In the genomic region with DNA sequence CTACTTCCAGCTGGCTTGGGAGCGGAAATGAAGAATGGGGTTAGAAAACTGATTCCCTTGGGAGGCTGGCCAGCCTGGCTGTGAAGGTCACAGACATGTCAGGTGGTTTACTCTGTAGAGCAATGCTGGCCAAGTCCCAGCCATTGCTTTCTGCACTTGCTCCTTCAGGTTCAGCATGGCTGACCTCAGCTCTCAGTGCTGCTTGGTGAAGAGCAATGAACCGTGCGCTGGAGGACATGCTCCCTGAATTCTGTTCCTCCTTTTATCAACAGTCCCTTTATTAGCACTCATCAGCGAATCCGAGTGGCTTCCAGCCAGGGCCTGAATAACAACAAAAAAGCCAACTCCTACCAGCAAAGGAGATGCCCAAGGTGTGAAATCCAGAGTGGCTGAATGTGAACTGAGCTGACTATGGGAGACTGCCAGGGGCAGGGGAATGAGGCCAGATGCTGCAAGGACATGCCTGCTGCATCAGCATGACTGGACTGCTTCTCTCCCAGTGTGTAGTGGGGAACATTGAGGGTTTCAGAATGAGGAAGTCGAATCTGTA, we compare ENCODE assay signal across 9 mouse cellular contexts. TPM values are rescaled to one million over a fixed set of nuclear protein-coding genes. Genes with fewer than 3 reads are reported as not detected.
DNase-seq lines count a peak whose midpoint lies in the region; ATAC-seq and TF ChIP-seq lines count a peak whose summit lies in the region.
"Had no signal": no experiment of that assay in that cellular context is flagged by ENCODE, and none has a peak within 500 bp of the region (broad histone marks: within the 10 kb centered on the region; RNA-seq: fewer than 3 reads in every experiment).

No protein-coding gene starts in this region.

- H3K36me3 ChIP-seq in liver, adult 2 months (ENCODE audit: control insufficient read depth, insufficient read depth, low read length): no peaks in the 10 kb centered on the region
- H3K36me3 ChIP-seq in liver, embryonic 11.5 days (ENCODE audit: control insufficient read depth, insufficient read depth, low read length): no peaks in the 10 kb centered on the region
- no peaks in the 10 kb centered on the region for H3K36me3 ChIP-seq in kidney, embryonic 14.5 days (ENCODE audit: control insufficient read depth, insufficient read depth, low read length)
- no peaks in the 10 kb centered on the region for H3K36me3 ChIP-seq in lung, embryonic 16.5 days (ENCODE audit: control insufficient read depth, insufficient read depth, low read length)
- H3K36me3 ChIP-seq in stomach, postnatal 0 days (ENCODE audit: control insufficient read depth, insufficient read depth, low read length): no peaks in the 10 kb centered on the region

- H3K27me3 ChIP-seq in liver, adult 2 months (ENCODE audit: control insufficient read depth, insufficient read depth, low read length): peaks cover 2% of the 10 kb centered on the region; the same call in 1 of the 2 replicates
- H3K27me3 ChIP-seq in liver, embryonic 11.5 days (replicated peaks; ENCODE audit: control insufficient read depth, insufficient read depth, low read length): no peaks in the 10 kb centered on the region
- H3K27me3 ChIP-seq in kidney, embryonic 14.5 days (ENCODE audit: control insufficient read depth, insufficient read depth, low read length): no peaks in the 10 kb centered on the region
- H3K27me3 ChIP-seq in lung, embryonic 16.5 days (ENCODE audit: control insufficient read depth, insufficient read depth, low read depth, low read length): no peaks in the 10 kb centered on the region
- H3K27me3 ChIP-seq in stomach, postnatal 0 days (ENCODE audit: control insufficient read depth, insufficient read depth, low read length): no peaks in the 10 kb centered on the region

- no peaks in the 10 kb centered on the region for H3K4me1 ChIP-seq in liver, adult 2 months (ENCODE audit: control insufficient read depth, insufficient read depth, low read length)
- peaks cover 7% of the 10 kb centered on the region; the same call in 1 of the 2 replicates for H3K4me1 ChIP-seq in liver, embryonic 11.5 days (replicated peaks; ENCODE audit: control insufficient read depth, insufficient read depth, low read length)
- H3K4me1 ChIP-seq in kidney, embryonic 14.5 days (ENCODE audit: control insufficient read depth, insufficient read depth, low read length): 0 out of 2 replicates have a peak, but pooled peaks cover 2% of the 10 kb centered on the region
- peaks cover 11% of the 10 kb centered on the region; the same call in 1 of the 2 replicates for H3K4me1 ChIP-seq in lung, embryonic 16.5 days (replicated peaks; ENCODE audit: control insufficient read depth, insufficient read depth, low read length)
- no peaks in the 10 kb centered on the region for H3K4me1 ChIP-seq in stomach, postnatal 0 days (replicated peaks; ENCODE audit: control insufficient read depth, insufficient read depth)

- TF ChIP-seq EP300 in stomach, postnatal 0 days (optimal IDR thresholded peaks at IDR 0.05): no peak

- DNase-seq in liver, adult 2 months (ENCODE audit: extremely low read depth, low read depth, low spot score): peak; percentile 37
- DNase-seq in liver, embryonic 11.5 days (ENCODE audit: low spot score): no peak
- DNase-seq in cerebellum, adult 11 months: peak; percentile 8
- peak; percentile 71 for DNase-seq in gastrocnemius, postnatal 25 days
- peak; percentile 34 for DNase-seq in ovary, postnatal 36 days (ENCODE audit: low spot score)
- DNase-seq in stomach, postnatal 0 days (ENCODE audit: low spot score): no peak

- H3K79me2 ChIP-seq in liver, adult 2 months (ENCODE audit: control insufficient read depth, insufficient read depth, low read length): no peaks in the 10 kb centered on the region

- H3K9ac ChIP-seq in liver, adult 2 months (ENCODE audit: low read depth, low read length): no peak overlapping the region
- H3K9ac ChIP-seq in liver, embryonic 11.5 days (ENCODE audit: low read depth, low read length): no peak overlapping the region
- no peak overlapping the region for H3K9ac ChIP-seq in kidney, embryonic 14.5 days (ENCODE audit: low read depth, low read length)
- no peak overlapping the region for H3K9ac ChIP-seq in lung, embryonic 16.5 days (ENCODE audit: low read length)
- H3K9ac ChIP-seq in stomach, postnatal 0 days (ENCODE audit: low read length): no peak overlapping the region

- 73% methylated on average over 6 of the region's 6 CpGs for WGBS in liver, adult 2 months
- WGBS in liver, embryonic 11.5 days: 65% methylated on average over 6 of the region's 6 CpGs
- WGBS in kidney, embryonic 14.5 days: 26% methylated on average over 6 of the region's 6 CpGs
- WGBS in lung, embryonic 16.5 days: 57% methylated on average over 6 of the region's 6 CpGs
- WGBS in stomach, postnatal 0 days: 69% methylated on average over 6 of the region's 6 CpGs

- no peak for ATAC-seq in liver, embryonic 11.5 days (replicated peaks; ENCODE audit: low FRiP score)
- ATAC-seq in kidney, embryonic 14.5 days (ENCODE audit: low FRiP score, low TSS enrichment): peak; percentile 96
- peak; percentile 52; the same call in 1 of the 2 replicates for ATAC-seq in lung, embryonic 16.5 days (ENCODE audit: low read depth)
- no peak for ATAC-seq in stomach, postnatal 0 days (ENCODE audit: low FRiP score, low TSS enrichment)

- TF ChIP-seq CTCF in liver, adult 2 months (IDR thresholded peaks at IDR 0.05; ENCODE audit: low read depth, low read length): no peak
- no peak for TF ChIP-seq CTCF in stomach, postnatal 0 days (IDR thresholded peaks at IDR 0.05; ENCODE audit: low read depth)

- H3K4me3 ChIP-seq in liver, adult 2 months (ENCODE audit: insufficient read depth, low read depth, low read length): no peak overlapping the region
- no peak overlapping the region for H3K4me3 ChIP-seq in liver, embryonic 11.5 days (ENCODE audit: low read depth, low read length)
- H3K4me3 ChIP-seq in kidney, embryonic 14.5 days (ENCODE audit: low read length): no peak overlapping the region
- H3K4me3 ChIP-seq in lung, embryonic 16.5 days (ENCODE audit: low read length): no peak overlapping the region
- no peak overlapping the region for H3K4me3 ChIP-seq in stomach, postnatal 0 days (ENCODE audit: low read depth, low read length)

- peak overlapping the region; percentile 15 for H3K27ac ChIP-seq in liver, adult 2 months (replicated peaks; ENCODE audit: insufficient read depth, low read depth, low read length)
- H3K27ac ChIP-seq in liver, embryonic 11.5 days (ENCODE audit: low read depth, low read length): no peak overlapping the region
- H3K27ac ChIP-seq in kidney, embryonic 14.5 days (ENCODE audit: low read depth, low read length): peak overlapping the region; percentile 12; the same call in 1 of the 2 replicates
- no peak overlapping the region for H3K27ac ChIP-seq in lung, embryonic 16.5 days (ENCODE audit: low read length)
- no peak overlapping the region for H3K27ac ChIP-seq in stomach, postnatal 0 days (replicated peaks)

- no peak overlapping the region for H3K4me2 ChIP-seq in liver, embryonic 11.5 days
- H3K4me2 ChIP-seq in kidney, embryonic 14.5 days (replicated peaks; ENCODE audit: low read depth, low read length): no peak overlapping the region
- H3K4me2 ChIP-seq in lung, embryonic 16.5 days (ENCODE audit: low read depth, low read length): no peak overlapping the region
- H3K4me2 ChIP-seq in stomach, postnatal 0 days (replicated peaks; ENCODE audit: low read depth): no peak overlapping the region

- TF ChIP-seq POLR2A in liver, adult 2 months (IDR thresholded peaks at IDR 0.05; ENCODE audit: extremely low read depth, insufficient read depth, low read length): no peak

- no peaks in the 10 kb centered on the region for H3K9me3 ChIP-seq in liver, embryonic 11.5 days (ENCODE audit: control insufficient read depth, low read length)
- H3K9me3 ChIP-seq in kidney, embryonic 14.5 days (ENCODE audit: control insufficient read depth, low read length): no peaks in the 10 kb centered on the region
- H3K9me3 ChIP-seq in lung, embryonic 16.5 days (ENCODE audit: control insufficient read depth, low read length): no peaks in the 10 kb centered on the region
- no peaks in the 10 kb centered on the region for H3K9me3 ChIP-seq in stomach, postnatal 0 days (ENCODE audit: control insufficient read depth, low read length)

RNA-seq across cellular contexts. Expression of gene Pla2g7, which starts 10.3 kb away (rescaled TPM):
- 2.0 and 2.1 TPM in 2 replicates for total RNA-seq in liver, adult 2 months (2014; rRNA removed)
- 0.50 and 0.86 TPM in 2 replicates for polyA plus RNA-seq in liver, adult 2 months (2012; rRNA removed)
- 3.1 and 3.7 TPM in 2 replicates for polyA plus RNA-seq in liver, embryonic 11.5 days (2014; fragmentation: Nextera tagmentation; extraction: Ambion mirVana)
- 10 to 100 TPM in 1 of 2 experiments, 1 to 10 TPM in 1; 9.9 to 13.5 TPM for total RNA-seq in gastrocnemius, postnatal 25 days (2021)
- polyA plus RNA-seq in kidney, embryonic 14.5 days (2014; fragmentation: Nextera tagmentation; extraction: Ambion mirVana): 73.1 and 75.2 TPM in 2 replicates
- 10.9 and 11.3 TPM in 2 replicates for polyA plus RNA-seq in lung, embryonic 16.5 days (2015; fragmentation: Nextera tagmentation; extraction: Ambion mirVana)
- polyA plus RNA-seq in stomach, postnatal 0 days (2015; fragmentation: Nextera tagmentation; extraction: Ambion mirVana): 9.1 and 9.6 TPM in 2 replicates

RNA-seq across cellular contexts. Expression of gene Ankrd66, which starts 14.2 kb away (rescaled TPM):
- not detected in 2 replicates for total RNA-seq in liver, adult 2 months (2014; rRNA removed)
- polyA plus RNA-seq in liver, adult 2 months (2012; rRNA removed): not detected in 2 replicates
- 0.14 TPM in 1 of 2 replicates, not detected in the other for polyA plus RNA-seq in liver, embryonic 11.5 days (2014; fragmentation: Nextera tagmentation; extraction: Ambion mirVana)
- not detected for total RNA-seq in gastrocnemius, postnatal 25 days (2021)
- polyA plus RNA-seq in kidney, embryonic 14.5 days (2014; fragmentation: Nextera tagmentation; extraction: Ambion mirVana): 0.39 and 0.60 TPM in 2 replicates
- polyA plus RNA-seq in lung, embryonic 16.5 days (2015; fragmentation: Nextera tagmentation; extraction: Ambion mirVana): 0.94 and 0.96 TPM in 2 replicates
- not detected in 2 replicates for polyA plus RNA-seq in stomach, postnatal 0 days (2015; fragmentation: Nextera tagmentation; extraction: Ambion mirVana)
- polyA plus RNA-seq: limb, embryonic 11.5 days had no signal

RNA-seq across cellular contexts. Expression of gene Mep1a, which starts 55.0 kb away (rescaled TPM):
- 0.07 TPM in 1 of 2 replicates, not detected in the other for total RNA-seq in liver, adult 2 months (2014; rRNA removed)
- polyA plus RNA-seq in liver, adult 2 months (2012; rRNA removed): 0.05 and 0.07 TPM in 2 replicates
- polyA plus RNA-seq in liver, embryonic 11.5 days (2014; fragmentation: Nextera tagmentation; extraction: Ambion mirVana): not detected in 2 replicates
- total RNA-seq in gastrocnemius, postnatal 25 days (2021): not detected
- 6.0 and 12.8 TPM in 2 replicates for polyA plus RNA-seq in kidney, embryonic 14.5 days (2014; fragmentation: Nextera tagmentation; extraction: Ambion mirVana)
- polyA plus RNA-seq in lung, embryonic 16.5 days (2015; fragmentation: Nextera tagmentation; extraction: Ambion mirVana): 0.23 TPM in 1 of 2 replicates, not detected in the other
- polyA plus RNA-seq in stomach, postnatal 0 days (2015; fragmentation: Nextera tagmentation; extraction: Ambion mirVana): 0.04 and 0.34 TPM in 2 replicates
- polyA plus RNA-seq: limb, embryonic 11.5 days had no signal

Comparison
In these comparisons a context has a peak if more than half of its experiments do, and no peak if none do; other contexts are left out.
1. DNase-seq: peak in liver, adult 2 months (single experiment), cerebellum, adult 11 months (single experiment), gastrocnemius, postnatal 25 days (single experiment) and ovary, postnatal 36 days (single experiment); none in liver, embryonic 11.5 days (single experiment) and stomach, postnatal 0 days (single experiment).
2. H3K27ac ChIP-seq: peak in liver, adult 2 months (single experiment) and kidney, embryonic 14.5 days (single experiment); none in liver, embryonic 11.5 days (single experiment), lung, embryonic 16.5 days (single experiment) and stomach, postnatal 0 days (single experiment).
3. ATAC-seq: peak in kidney, embryonic 14.5 days (single experiment) and lung, embryonic 16.5 days (single experiment); none in liver, embryonic 11.5 days (single experiment) and stomach, postnatal 0 days (single experiment).